Mouse (Mus musculus) liver, adult 2 months (tissue): ENCODE results near the gene Ifi35.

ENCODE experiments used
- CTCF ChIP-seq: fragments of 200-500 bp; IDR thresholded peaks from 2 replicates; pipeline ENCODE4 v1.5.1; 2011; ENCODE audit warnings: low read depth, low read length, control low read depth
- POLR2A ChIP-seq: fragments of 200-500 bp; IDR thresholded peaks from 2 replicates; pipeline ENCODE4 v1.6.1; 2011; ENCODE audit warnings: low read length, control low read depth; ENCODE audit not compliant: insufficient read depth; ENCODE audit errors: extremely low read depth

DNA sequence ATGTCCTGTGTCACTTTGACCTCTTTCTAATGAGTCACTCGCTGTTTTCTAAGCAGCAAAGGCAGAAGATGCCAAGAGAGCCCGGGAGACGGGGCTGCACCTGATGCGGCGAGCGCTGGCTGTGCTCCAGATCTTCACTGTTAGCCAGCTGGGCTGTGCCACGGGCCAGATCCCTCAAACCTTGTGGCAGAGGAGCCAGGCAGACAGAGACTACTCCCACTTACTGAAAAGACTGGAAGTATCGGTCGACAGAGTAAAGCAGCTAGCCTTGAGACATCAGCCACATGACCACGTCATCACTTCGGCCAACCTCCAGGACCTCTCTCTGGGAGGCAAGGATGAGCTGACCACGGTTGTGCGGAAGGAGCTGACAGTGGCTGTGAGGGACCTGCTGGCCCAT lies 14.8 kb upstream of the Ifi35 start:
- TF ChIP-seq CTCF = no peak
- TF ChIP-seq POLR2A = no peak
